Mouse (Mus musculus) limb, embryonic 10.5 days (tissue): ENCODE data around the gene Adamtsl5. TPM values are rescaled to one million over a fixed set of nuclear protein-coding genes. Genes with fewer than 3 reads are reported as not detected.
"Not testable (repeated sequence)": the region's sequence is repeated elsewhere in the genome, so short reads cannot be mapped to it uniquely, and the experiment has no call there.

Experiments
- DNase-seq: peaks from one replicate; pipeline ENCODE4 v3.0.0-alpha.2; 2017; ENCODE audit warnings: low spot score
- H3K27ac ChIP-seq: fragments of 300-500 bp; sonication (generic); 2 replicates; pipeline ENCODE4 v1.5.1; 2016; ENCODE audit warnings: mild to moderate bottlenecking
- H3K27me3 ChIP-seq: fragments of 300-500 bp; sonication (generic); 2 replicates; pipeline ENCODE4 v1.6.1; 2016; ENCODE audit warnings: low read depth, mild to moderate bottlenecking; ENCODE audit not compliant: poor library complexity, severe bottlenecking
- H3K36me3 ChIP-seq: fragments of 300-500 bp; sonication (generic); 2 replicates; pipeline ENCODE4 v1.6.1; 2016; ENCODE audit warnings: mild to moderate bottlenecking, moderate library complexity
- H3K4me1 ChIP-seq: fragments of 300-500 bp; sonication (generic); 2 replicates; pipeline ENCODE4 v1.6.1; 2016
- H3K4me3 ChIP-seq: fragments of 300-500 bp; sonication (generic); 2 replicates; pipeline ENCODE4 v1.5.1; 2016; ENCODE audit warnings: mild to moderate bottlenecking, moderate library complexity
- H3K9me3 ChIP-seq: fragments of 300-500 bp; sonication (generic); replicated peaks from 2 replicates; pipeline ENCODE4 v1.6.1; 2016; ENCODE audit warnings: mild to moderate bottlenecking
- WGBS: fragments of 180-500 bp; shearing (Covaris S2); methylation state at CpG from one replicate; pipeline ENCODE4 v1.1.7; 2016; 5-methylcytosine and 5-hydroxymethylcytosine counted together
- polyA plus RNA-seq: library from polyadenylated mRNA; unstranded; fragments of >200 nt; fragmentation: Nextera tagmentation; extraction: Ambion mirVana; gene quantifications from 2 replicates; pipeline ENCODE4 v1.2.1, GENCODE M21; 2016

The Adamtsl5 gene
- polyA plus RNA-seq, 1 experiment from 2014 or later = 0.39 TPM

GRCm38 (mm10) chr10:80347514-80347967 is 671 bp downstream of the Adamtsl5 start:
- 0 out of 2 replicates have a peak, but pooled peaks cover 2% of the 10 kb centered on the region for H3K36me3 ChIP-seq
- no peaks in the 10 kb centered on the region for H3K9me3 ChIP-seq
- no peak for DNase-seq
- peaks cover 39% of the 10 kb centered on the region for H3K4me1 ChIP-seq
- H3K27ac ChIP-seq = no peak overlapping the region
- H3K4me3 ChIP-seq = no peak overlapping the region; the same call in 1 of the 2 replicates
- 18% methylated on average over 17 of the region's 17 CpGs for WGBS
- H3K27me3 ChIP-seq = peaks cover 100% of the 10 kb centered on the region

DNA sequence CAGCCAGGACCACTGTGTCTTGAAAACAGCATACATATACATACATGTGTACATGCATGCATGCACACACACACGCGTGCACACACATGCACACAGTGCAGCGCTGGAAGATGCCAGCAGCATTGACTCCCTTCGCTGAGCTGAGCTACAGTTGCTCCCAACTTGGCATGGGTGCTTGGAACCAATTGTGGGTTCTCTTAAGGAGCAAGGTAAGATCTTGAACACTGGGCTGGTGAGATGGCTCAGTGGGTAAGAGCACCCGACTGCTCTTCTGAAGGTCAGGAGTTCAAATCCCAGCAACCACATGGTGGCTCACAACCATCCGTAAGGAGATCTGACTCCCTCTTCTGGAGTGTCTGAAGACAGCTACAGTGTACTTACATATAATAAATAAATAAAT is 2.3 kb downstream of the Adamtsl5 start:
- 72% methylated on average over 6 of the region's 6 CpGs for WGBS

DNA sequence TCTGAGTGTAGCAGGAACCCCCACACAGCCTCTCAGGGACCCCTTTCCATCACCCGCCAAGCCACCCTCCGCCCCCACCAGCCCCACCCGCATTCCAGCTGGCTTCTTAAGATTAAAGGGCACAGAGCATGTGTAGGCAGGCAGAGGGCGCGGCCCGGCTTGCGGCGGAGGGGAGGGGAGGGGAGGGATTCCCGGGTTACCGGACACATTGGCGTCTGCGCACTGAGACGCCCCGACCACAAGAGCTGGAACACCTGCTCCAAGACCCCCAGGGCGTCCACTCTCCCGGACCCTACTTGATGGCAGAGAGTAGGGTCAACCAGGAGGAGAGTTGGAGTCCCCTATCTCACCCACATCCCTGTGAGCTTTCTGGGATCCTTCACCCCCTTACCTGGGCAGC is 3.1 kb downstream of the Adamtsl5 start:
- Histone ChIP-seq H3K4me1 (peaks cover 61% of the 10 kb centered on the region), H3K27ac (peak overlapping the region; percentile 10; the same call in 1 of the 2 replicates), H3K36me3 (0 out of 2 replicates have a peak, but pooled peaks cover 2% of the 10 kb centered on the region), H3K4me3 (0 out of 2 replicates have a peak overlapping the region, but pooled peaks have one; percentile 19), H3K9me3 (no peaks in the 10 kb centered on the region), H3K27me3 (peaks cover 100% of the 10 kb centered on the region)
- under 1% methylated on average over 16 of the region's 16 CpGs for WGBS
- DNase-seq = no peak

More for the DNA sequence above, 2.3 kb downstream of the Adamtsl5 start:
- H3K27me3 ChIP-seq = peaks cover 100% of the 10 kb centered on the region
- H3K4me3 ChIP-seq, DNase-seq, H3K27ac ChIP-seq, H3K36me3 ChIP-seq, H3K9me3 ChIP-seq: not testable (repeated sequence)
- H3K4me1 ChIP-seq = peaks cover 55% of the 10 kb centered on the region

DNA sequence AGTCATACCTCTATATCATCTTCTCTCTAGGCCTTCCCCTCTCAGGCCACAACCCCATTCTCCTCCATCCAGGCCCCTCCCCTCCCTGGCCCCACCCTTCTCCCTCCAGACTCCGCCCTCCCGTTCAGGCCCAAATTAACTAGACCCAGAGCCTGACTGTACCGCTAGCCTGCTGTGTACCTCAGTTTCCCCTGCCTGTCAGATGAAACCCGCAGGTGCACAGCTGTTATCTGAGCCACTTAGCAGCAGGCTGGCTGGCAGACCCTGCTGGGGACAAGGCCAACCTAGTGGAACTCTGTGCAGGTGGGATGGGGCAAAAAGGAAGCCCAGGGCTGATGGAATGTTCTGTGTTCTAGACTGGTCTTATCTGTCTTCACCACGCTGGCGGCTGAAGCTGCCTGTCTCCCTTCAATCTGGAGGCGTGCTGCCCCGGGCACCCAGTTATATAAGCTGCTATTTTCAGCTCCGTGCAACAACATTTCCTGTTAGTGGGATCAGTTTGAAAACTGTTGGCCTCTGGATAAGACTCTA is 4.0 kb downstream of the Adamtsl5 start:
- Histone ChIP-seq H3K27ac (no peak overlapping the region), H3K9me3 (no peaks in the 10 kb centered on the region), H3K4me1 (peaks cover 62% of the 10 kb centered on the region), H3K4me3 (no peak overlapping the region), H3K27me3 (peaks cover 99% of the 10 kb centered on the region), H3K36me3 (0 out of 2 replicates have a peak, but pooled peaks cover 2% of the 10 kb centered on the region)
- WGBS = 42% methylated on average over 9 of the region's 9 CpGs
- no peak for DNase-seq

GRCm38 (mm10) chr10:80343425-80343895 is 4.8 kb downstream of the Adamtsl5 start:
- H3K4me3 ChIP-seq = peak overlapping the region; percentile 44
- peaks cover 54% of the 10 kb centered on the region for H3K4me1 ChIP-seq
- no peak overlapping the region for H3K27ac ChIP-seq
- H3K9me3 ChIP-seq = no peaks in the 10 kb centered on the region
- WGBS = 25% methylated on average over 13 of the region's 13 CpGs
- H3K27me3 ChIP-seq = peaks cover 94% of the 10 kb centered on the region
- DNase-seq = no peak
- 0 out of 2 replicates have a peak, but pooled peaks cover under 1% of the 10 kb centered on the region for H3K36me3 ChIP-seq

DNA sequence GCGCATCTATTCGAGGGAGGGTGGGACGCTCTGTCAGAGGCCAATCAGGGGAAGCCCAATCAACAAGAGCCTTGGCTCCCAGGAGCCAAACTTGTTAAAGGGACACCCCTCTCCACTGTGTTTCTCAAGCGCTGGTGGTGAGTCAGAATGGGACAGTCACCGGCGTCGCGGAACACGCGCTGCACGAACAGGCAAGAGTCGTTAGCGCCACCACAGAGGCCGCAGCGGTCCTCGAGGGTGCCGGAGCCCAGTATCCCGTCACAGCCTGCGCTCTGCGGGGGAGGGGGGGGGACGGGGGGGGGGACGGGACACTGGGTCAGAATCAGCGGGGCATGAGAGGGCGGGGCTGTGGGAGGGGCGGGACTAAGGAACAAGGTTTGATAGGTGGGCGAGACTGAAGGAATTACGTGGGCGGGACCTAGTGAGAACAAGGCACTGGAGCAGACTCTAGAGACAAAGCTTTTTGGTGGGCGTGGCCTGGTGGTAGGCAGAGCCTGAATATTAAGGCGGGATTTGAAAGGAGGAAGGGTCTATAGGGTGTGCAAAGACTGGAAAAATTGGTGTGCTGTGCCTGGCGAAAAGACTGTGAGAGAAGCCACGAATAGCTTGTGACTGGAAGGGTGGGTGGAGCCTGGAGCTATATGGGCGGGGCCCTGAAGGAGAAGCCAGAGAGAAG is 5.3 kb downstream of the Adamtsl5 start:
- no peaks in the 10 kb centered on the region for H3K9me3 ChIP-seq
- peak; percentile 66 for DNase-seq
- peaks cover 92% of the 10 kb centered on the region for H3K27me3 ChIP-seq
- no peak overlapping the region for H3K27ac ChIP-seq
- H3K4me3 ChIP-seq = peak overlapping the region; percentile 44
- WGBS = under 1% methylated on average over 22 of the region's 33 CpGs
- no peaks in the 10 kb centered on the region for H3K36me3 ChIP-seq
- H3K4me1 ChIP-seq = peaks cover 49% of the 10 kb centered on the region

GRCm38 (mm10) chr10:80342305-80342748 is 5.9 kb downstream of the Adamtsl5 start:
- no peak for DNase-seq
- no peak overlapping the region for H3K27ac ChIP-seq
- H3K4me1 ChIP-seq = peaks cover 47% of the 10 kb centered on the region
- H3K9me3 ChIP-seq = no peaks in the 10 kb centered on the region
- H3K4me3 ChIP-seq = peak overlapping the region; percentile 44
- H3K36me3 ChIP-seq = no peaks in the 10 kb centered on the region
- peaks cover 86% of the 10 kb centered on the region for H3K27me3 ChIP-seq
- WGBS = under 1% methylated on average over 26 of the region's 26 CpGs

- WGBS = 4% methylated on average over 47 of the region's 47 CpGs
- Histone ChIP-seq H3K36me3 (no peaks in the 10 kb centered on the region), H3K27me3 (peaks cover 83% of the 10 kb centered on the region), H3K9me3 (no peaks in the 10 kb centered on the region), H3K4me1 (peaks cover 48% of the 10 kb centered on the region), H3K4me3 (peak overlapping the region; percentile 44), H3K27ac (0 out of 2 replicates have a peak overlapping the region, but pooled peaks have one; percentile 12)
- no peak for DNase-seq
Measured at GRCm38 (mm10) chr10:80341491-80342304, 6.5 kb downstream of the Adamtsl5 start.

GRCm38 (mm10) chr10:80341026-80341425 is 7.2 kb downstream of the Adamtsl5 start:
- no peaks in the 10 kb centered on the region for H3K36me3 ChIP-seq
- WGBS = 15% methylated on average over 21 of the region's 21 CpGs
- H3K27ac ChIP-seq = no peak overlapping the region
- H3K4me1 ChIP-seq = peaks cover 53% of the 10 kb centered on the region
- DNase-seq = no peak
- peak overlapping the region; percentile 44; the same call in 1 of the 2 replicates for H3K4me3 ChIP-seq
- no peaks in the 10 kb centered on the region for H3K9me3 ChIP-seq
- peaks cover 82% of the 10 kb centered on the region for H3K27me3 ChIP-seq

DNA sequence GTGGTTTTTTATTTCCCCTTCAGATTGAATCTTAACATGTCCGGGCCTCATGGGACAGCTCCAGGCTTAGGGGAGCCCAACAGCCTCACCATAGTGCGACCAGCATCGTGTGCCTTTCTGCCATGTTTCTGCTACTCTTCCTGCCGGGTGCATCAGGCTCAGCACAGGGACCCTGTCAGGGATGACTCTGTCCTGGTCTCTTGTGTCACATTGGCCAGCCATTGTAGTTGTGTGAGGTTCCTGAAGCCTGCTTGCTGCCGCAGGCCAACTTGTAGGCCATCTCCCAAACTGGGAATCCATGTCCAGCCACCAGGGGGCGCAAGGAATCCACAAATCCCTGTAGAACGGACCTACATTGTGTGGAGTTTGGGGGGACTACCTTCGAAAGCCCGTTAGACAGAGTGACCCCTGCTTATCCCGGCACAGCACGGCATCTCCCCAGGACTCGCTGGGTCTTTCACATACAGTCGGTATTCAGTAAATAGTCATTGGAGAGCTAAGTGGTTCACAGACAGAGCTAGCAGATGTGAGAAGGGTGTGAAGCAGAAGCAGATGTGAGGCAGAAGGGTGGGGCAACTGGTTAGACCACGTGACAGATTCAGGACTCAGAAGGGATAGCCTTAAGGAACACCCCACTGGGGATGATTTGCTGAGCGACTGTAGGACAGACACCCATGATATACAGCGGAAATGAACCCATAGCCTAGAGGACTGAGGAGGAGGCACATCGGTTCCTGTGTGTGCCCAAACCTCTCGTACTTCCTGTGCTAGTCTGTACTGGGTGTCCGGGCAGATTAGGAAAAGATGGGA is 8.1 kb downstream of the Adamtsl5 start:
- 23% methylated on average over 19 of the region's 19 CpGs for WGBS
- H3K27me3 ChIP-seq = peaks cover 82% of the 10 kb centered on the region
- peak overlapping the region; percentile 16; the same call in 1 of the 2 replicates for H3K4me3 ChIP-seq
- H3K27ac ChIP-seq = no peak overlapping the region
- H3K9me3 ChIP-seq = no peaks in the 10 kb centered on the region
- H3K4me1 ChIP-seq = peaks cover 49% of the 10 kb centered on the region
- DNase-seq = peak; percentile 95
- H3K36me3 ChIP-seq = peaks cover 4% of the 10 kb centered on the region; the same call in 1 of the 2 replicates

DNA sequence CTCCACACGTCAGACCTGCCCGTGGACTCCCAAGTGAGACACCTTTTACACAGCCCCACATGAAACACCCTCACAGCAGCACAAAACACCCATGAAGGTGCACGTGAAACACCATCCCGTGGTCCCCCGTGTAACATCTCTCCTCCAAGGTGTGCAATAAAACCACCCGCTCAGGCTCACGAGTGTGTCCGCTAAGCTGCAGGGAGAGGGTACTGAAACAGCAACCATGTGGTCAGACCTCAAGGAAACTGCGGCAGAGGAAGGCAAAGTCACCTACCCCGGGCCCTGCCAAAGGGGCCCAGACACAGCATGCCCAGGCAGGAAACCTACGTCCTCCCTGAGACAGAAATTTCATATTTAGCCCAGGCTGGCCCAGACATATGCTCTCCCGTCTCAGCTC is 11.9 kb downstream of the Adamtsl5 start:
- Histone ChIP-seq H3K27ac (no peak overlapping the region), H3K4me1 (peaks cover 18% of the 10 kb centered on the region), H3K9me3 (no peaks in the 10 kb centered on the region), H3K27me3 (peaks cover 76% of the 10 kb centered on the region), H3K4me3 (no peak overlapping the region), H3K36me3 (peaks cover 4% of the 10 kb centered on the region; the same call in 1 of the 2 replicates)
- DNase-seq = no peak
- 88% methylated on average over 12 of the region's 12 CpGs for WGBS

DNA sequence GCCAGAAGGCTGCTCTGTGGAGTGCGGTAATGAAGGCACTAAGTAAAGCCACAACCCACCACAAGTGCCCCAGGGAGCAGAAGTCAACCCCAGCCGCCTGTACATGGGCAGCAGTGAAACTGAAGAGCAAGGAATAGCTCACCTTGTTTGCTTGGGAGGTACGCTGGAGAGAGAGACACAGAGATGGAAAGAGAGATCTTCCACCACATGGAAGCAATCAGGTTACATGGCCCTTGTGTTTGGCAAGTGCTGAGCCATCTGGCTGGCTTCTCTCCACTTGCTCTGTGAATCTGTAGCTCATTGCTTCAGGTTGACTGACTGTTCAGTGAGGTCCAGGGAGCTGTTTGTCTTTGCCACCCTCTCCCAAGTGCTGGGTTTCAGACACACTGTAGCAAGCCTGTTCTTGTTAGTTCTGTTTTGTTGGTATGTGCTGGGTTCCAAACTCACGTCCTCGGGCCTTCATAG is 15.7 kb downstream of the Adamtsl5 start:
- WGBS = 80% methylated on average over 5 of the region's 5 CpGs
- H3K27ac ChIP-seq = no peak overlapping the region

More for the DNA sequence above, 15.7 kb downstream of the Adamtsl5 start:
- H3K27me3 ChIP-seq = peaks cover 79% of the 10 kb centered on the region
- peaks cover 4% of the 10 kb centered on the region; the same call in 1 of the 2 replicates for H3K36me3 ChIP-seq
- no peak for DNase-seq
- no peaks in the 10 kb centered on the region for H3K9me3 ChIP-seq
- 0 out of 2 replicates have a peak overlapping the region, but pooled peaks have one; percentile 7 for H3K4me3 ChIP-seq
- peaks cover 30% of the 10 kb centered on the region for H3K4me1 ChIP-seq
